Mouse (Mus musculus) ES-E14 (cell line): ENCODE results near the gene Ghr.

Experiments
- CHD2 ChIP-seq: IDR thresholded peaks from 2 replicates; pipeline ENCODE4 v1.6.1; 2014; ENCODE audit warnings: mild to moderate bottlenecking, low read depth, low read length, inconsistent platforms
- MAFK ChIP-seq: IDR thresholded peaks from 2 replicates; pipeline ENCODE4 v1.6.1; 2014; ENCODE audit warnings: mild to moderate bottlenecking, low read depth, low read length, inconsistent platforms; ENCODE audit not compliant: insufficient read depth
- ZC3H11A ChIP-seq: IDR thresholded peaks from 2 replicates; pipeline ENCODE4 v1.6.1; 2012; ENCODE audit warnings: low read depth, mild to moderate bottlenecking, inconsistent platforms, low read length, borderline replicate concordance

DNA sequence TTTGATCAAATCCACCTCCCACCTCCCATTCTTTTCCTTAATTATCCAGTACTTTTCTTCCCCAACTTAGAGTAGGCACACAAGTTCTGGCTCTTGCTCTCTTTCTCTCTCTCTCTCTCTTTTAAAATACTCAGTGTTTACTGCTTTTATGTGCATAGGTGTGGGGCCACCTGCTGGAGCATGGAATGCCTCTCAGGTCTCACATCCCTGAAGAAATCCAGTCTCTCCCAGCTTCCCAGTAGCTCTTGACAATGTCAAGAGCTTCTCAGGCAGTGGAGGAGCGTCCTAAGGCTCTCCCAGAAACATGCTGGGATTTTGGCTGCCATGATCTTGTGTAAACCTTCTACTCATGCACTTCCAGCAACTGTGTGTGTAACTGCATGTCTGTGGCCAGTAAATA, 253.0 kb downstream of the Ghr start:
- TF ChIP-seq ZC3H11A (no peak), CHD2 (no peak), MAFK (no peak)
